Mouse (Mus musculus) myocyte (in vitro differentiated cells): Measurements from ENCODE around the gene Atp2a2. TPM values are rescaled to one million over a fixed set of nuclear protein-coding genes. Genes with fewer than 3 reads are reported as not detected.

Experiments used
- H3K27me3 ChIP-seq: one replicate; pipeline ENCODE4 v1.6.1; 2011; ENCODE audit not compliant: control insufficient read depth, insufficient read depth, insufficient read length
- H3K36me3 ChIP-seq: one replicate; pipeline ENCODE4 v1.6.1; 2011; ENCODE audit not compliant: control insufficient read depth, insufficient read depth
- H3K4me2 ChIP-seq: one replicate; pipeline ENCODE4 v1.6.1; 2011; ENCODE audit warnings: low read depth, control low read depth
- H3K4me3 ChIP-seq: one replicate; pipeline ENCODE4 v1.5.1; 2011; ENCODE audit warnings: mild to moderate bottlenecking, control low read depth, moderate library complexity
- H3K79me2 ChIP-seq: one replicate; pipeline ENCODE4 v1.6.1; 2011; ENCODE audit not compliant: control insufficient read depth, insufficient read depth
- H3ac ChIP-seq: one replicate; pipeline ENCODE4 v1.6.1; 2011; ENCODE audit not compliant: control insufficient read depth, insufficient read length
- CEBPB ChIP-seq: IDR thresholded peaks from 2 replicates; pipeline ENCODE4 v1.6.1; 2011; ENCODE audit warnings: mild to moderate bottlenecking, moderate library complexity; ENCODE audit not compliant: poor library complexity, insufficient read depth, severe bottlenecking
- E2F4 ChIP-seq: IDR thresholded peaks from one replicate; pipeline ENCODE4 v1.6.1; 2011; ENCODE audit warnings: mild to moderate bottlenecking, control low read depth, moderate library complexity; ENCODE audit not compliant: insufficient read depth
- MAX ChIP-seq: IDR thresholded peaks from one replicate; pipeline ENCODE4 v1.6.1; 2011; ENCODE audit warnings: low read depth, mild to moderate bottlenecking, control low read depth
- MYOD1 ChIP-seq, 3 experiments: IDR thresholded peaks; one replicate each; pipeline ENCODE4 v1.6.1; 2011; ENCODE audit warnings: control low read depth in 2 of 3, low read depth in 2 of 3, mild to moderate bottlenecking in 2 of 3, moderate library complexity in 1 of 3; ENCODE audit not compliant: insufficient read length in 2 of 3, control insufficient read depth in 1 of 3
- MYOG ChIP-seq, 3 experiments: IDR thresholded peaks; one replicate each; pipeline ENCODE4 v1.6.1; 2011; ENCODE audit warnings: control low read depth in 2 of 3, low read depth in 2 of 3, mild to moderate bottlenecking in 2 of 3; ENCODE audit not compliant: insufficient read length in 2 of 3, control insufficient read depth in 1 of 3, insufficient read depth in 1 of 3
- POLR2A ChIP-seq: IDR thresholded peaks from one replicate; pipeline ENCODE4 v1.6.1; 2011; ENCODE audit warnings: low read depth, mild to moderate bottlenecking, control low read depth, moderate library complexity; ENCODE audit not compliant: insufficient read length
- POLR2AphosphoS2 ChIP-seq: IDR thresholded peaks from one replicate; pipeline ENCODE4 v1.6.1; 2011; ENCODE audit warnings: low read depth, control low read depth; ENCODE audit not compliant: insufficient read length
- REST ChIP-seq: IDR thresholded peaks from one replicate; pipeline ENCODE4 v1.6.1; 2011; ENCODE audit warnings: mild to moderate bottlenecking, control low read depth, moderate library complexity; ENCODE audit not compliant: insufficient read depth, insufficient read length
- SRF ChIP-seq: IDR thresholded peaks from one replicate; pipeline ENCODE4 v1.6.1; 2011; ENCODE audit warnings: low read depth; ENCODE audit not compliant: control insufficient read depth, insufficient read length
- TCF12 ChIP-seq: IDR thresholded peaks from one replicate; pipeline ENCODE4 v1.6.1; 2011; ENCODE audit warnings: mild to moderate bottlenecking, control low read depth; ENCODE audit not compliant: poor library complexity, insufficient read depth, severe bottlenecking
- TCF3 ChIP-seq: IDR thresholded peaks from one replicate; pipeline ENCODE4 v1.6.1; 2011; ENCODE audit warnings: low read depth, control low read depth; ENCODE audit not compliant: insufficient read length
- USF1 ChIP-seq: IDR thresholded peaks from one replicate; pipeline ENCODE4 v1.6.1; 2011; ENCODE audit warnings: low read depth, mild to moderate bottlenecking, control low read depth, moderate library complexity
- polyA plus RNA-seq: library from polyadenylated mRNA; unstranded; fragments of >200 nt; fragmentation: generic; extraction: Trizol; gene quantifications from one replicate; pipeline ENCODE4 v1.2.1, GENCODE M21; 2012; ENCODE audit warnings: missing spikeins

Gene Atp2a2
- polyA plus RNA-seq, 1 experiment = 295 TPM

- H3ac ChIP-seq = no peak overlapping the region
- H3K4me2 ChIP-seq = no peak overlapping the region
- no peak overlapping the region for H3K4me3 ChIP-seq
- no peaks in the 10 kb centered on the region for H3K79me2 ChIP-seq
- no peak for TF ChIP-seq MYOG (IDR thresholded peaks at IDR 0.05; ENCODE audit: control insufficient read depth in 1 of 3, insufficient read depth in 1 of 3, insufficient read length in 2 of 3, low read depth in 2 of 3)
- TF ChIP-seq REST = no peak
- TF ChIP-seq TCF3 = no peak
- no peak for TF ChIP-seq MYOD1 (IDR thresholded peaks at IDR 0.05; ENCODE audit: control insufficient read depth in 1 of 3, insufficient read length in 2 of 3, low read depth in 2 of 3)
- TF ChIP-seq TCF12 = no peak
- no peak for TF ChIP-seq POLR2AphosphoS2
- no peak for TF ChIP-seq USF1
- TF ChIP-seq E2F4 = no peak
- no peak for TF ChIP-seq POLR2A
- TF ChIP-seq CEBPB = no peak
- no peak for TF ChIP-seq SRF
- no peak for TF ChIP-seq MAX
- no peaks in the 10 kb centered on the region for H3K36me3 ChIP-seq
- no peaks in the 10 kb centered on the region for H3K27me3 ChIP-seq
Observed at GRCm38 (mm10) chr5:122526878-122527730, 25.1 kb upstream of the Atp2a2 start.

DNA sequence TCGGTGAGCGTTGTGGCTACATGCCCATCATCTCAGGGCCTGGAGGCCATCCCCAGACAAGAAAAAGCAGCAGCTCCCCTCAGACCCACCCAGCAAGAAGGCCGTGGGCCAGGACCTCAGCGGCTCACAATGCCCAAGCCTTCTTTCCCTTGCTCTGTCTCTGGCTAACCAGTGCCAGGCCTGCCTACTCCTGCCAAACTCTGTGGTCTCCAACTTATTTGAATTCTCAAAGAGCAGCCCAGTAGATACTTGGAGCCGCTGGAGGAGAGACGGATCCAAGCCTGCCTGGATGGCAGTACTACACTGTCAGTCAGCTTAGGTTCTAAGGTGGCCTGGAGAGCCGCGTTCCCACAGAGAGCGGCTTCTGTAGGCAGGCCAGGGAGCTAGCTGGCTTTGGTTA, 24.4 kb upstream of the Atp2a2 start:
- no peak overlapping the region for H3ac ChIP-seq
- H3K4me3 ChIP-seq = no peak overlapping the region
- H3K4me2 ChIP-seq = no peak overlapping the region
- no peaks in the 10 kb centered on the region for H3K36me3 ChIP-seq
- TF ChIP-seq USF1 (no peak), MAX (no peak), TCF12 (no peak), POLR2A (no peak), TCF3 (no peak), MYOD1 (IDR thresholded peaks at IDR 0.05; ENCODE audit: control insufficient read depth in 1 of 3, insufficient read length in 2 of 3, low read depth in 2 of 3) (no peak), MYOG (IDR thresholded peaks at IDR 0.05; ENCODE audit: control insufficient read depth in 1 of 3, insufficient read depth in 1 of 3, insufficient read length in 2 of 3, low read depth in 2 of 3) (no peak), SRF (no peak), POLR2AphosphoS2 (no peak), CEBPB (no peak), REST (no peak), E2F4 (no peak)
- H3K79me2 ChIP-seq = no peaks in the 10 kb centered on the region
- no peaks in the 10 kb centered on the region for H3K27me3 ChIP-seq

GRCm38 (mm10) chr5:122525238-122525931, 23.4 kb upstream of the Atp2a2 start:
- H3K79me2 ChIP-seq = no peaks in the 10 kb centered on the region
- TF ChIP-seq TCF3 = no peak
- no peak for TF ChIP-seq MAX
- no peak for TF ChIP-seq SRF
- TF ChIP-seq REST = no peak
- TF ChIP-seq USF1 = no peak
- no peak for TF ChIP-seq E2F4
- TF ChIP-seq TCF12 = no peak
- no peak for TF ChIP-seq MYOD1 (IDR thresholded peaks at IDR 0.05; ENCODE audit: control insufficient read depth in 1 of 3, insufficient read length in 2 of 3, low read depth in 2 of 3)
- TF ChIP-seq CEBPB = no peak
- TF ChIP-seq POLR2AphosphoS2 = no peak
- no peak for TF ChIP-seq POLR2A
- TF ChIP-seq MYOG (IDR thresholded peaks at IDR 0.05; ENCODE audit: control insufficient read depth in 1 of 3, insufficient read depth in 1 of 3, insufficient read length in 2 of 3, low read depth in 2 of 3) = no peak
- H3K4me3 ChIP-seq = no peak overlapping the region
- no peaks in the 10 kb centered on the region for H3K36me3 ChIP-seq
- H3ac ChIP-seq = no peak overlapping the region
- H3K27me3 ChIP-seq = no peaks in the 10 kb centered on the region
- no peak overlapping the region for H3K4me2 ChIP-seq

DNA sequence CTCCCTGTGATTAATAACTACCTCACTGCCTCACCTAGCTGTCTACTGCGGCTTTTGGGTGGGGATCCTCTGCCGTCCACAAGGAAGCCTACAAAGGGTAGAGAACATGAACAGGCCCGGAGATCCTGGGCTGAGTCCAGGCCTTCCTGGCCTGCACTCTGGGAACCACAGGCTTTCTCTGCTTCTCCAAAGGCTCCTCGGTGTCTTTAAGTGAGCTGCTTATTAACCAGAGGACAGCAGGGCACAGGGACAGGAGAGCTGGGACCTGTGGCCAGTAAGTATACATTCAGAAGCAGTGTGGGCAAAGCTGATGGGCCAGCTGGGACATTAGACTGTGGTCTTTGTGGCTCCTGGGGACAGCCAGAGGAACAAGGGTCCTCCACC, 22.8 kb upstream of the Atp2a2 start:
- TF ChIP-seq E2F4 (no peak), SRF (no peak), POLR2AphosphoS2 (no peak), USF1 (no peak), MYOD1 (IDR thresholded peaks at IDR 0.05; ENCODE audit: control insufficient read depth in 1 of 3, insufficient read length in 2 of 3, low read depth in 2 of 3) (no peak), CEBPB (no peak), MAX (no peak)
- H3K27me3 ChIP-seq = no peaks in the 10 kb centered on the region
- H3K4me2 ChIP-seq = no peak overlapping the region
- H3K79me2 ChIP-seq = no peaks in the 10 kb centered on the region
- H3ac ChIP-seq = no peak overlapping the region
- H3K36me3 ChIP-seq = no peaks in the 10 kb centered on the region
- H3K4me3 ChIP-seq = no peak overlapping the region
